Mouse (Mus musculus) embryo, embryonic 10.5 days (tissue): Measurements from ENCODE around the gene Cog6.

Experiments
- DNase-seq: peaks from one replicate; pipeline ENCODE4 v3.0.0-alpha.2; 2015; ENCODE audit warnings: low spot score

The Cog6 gene

DNA sequence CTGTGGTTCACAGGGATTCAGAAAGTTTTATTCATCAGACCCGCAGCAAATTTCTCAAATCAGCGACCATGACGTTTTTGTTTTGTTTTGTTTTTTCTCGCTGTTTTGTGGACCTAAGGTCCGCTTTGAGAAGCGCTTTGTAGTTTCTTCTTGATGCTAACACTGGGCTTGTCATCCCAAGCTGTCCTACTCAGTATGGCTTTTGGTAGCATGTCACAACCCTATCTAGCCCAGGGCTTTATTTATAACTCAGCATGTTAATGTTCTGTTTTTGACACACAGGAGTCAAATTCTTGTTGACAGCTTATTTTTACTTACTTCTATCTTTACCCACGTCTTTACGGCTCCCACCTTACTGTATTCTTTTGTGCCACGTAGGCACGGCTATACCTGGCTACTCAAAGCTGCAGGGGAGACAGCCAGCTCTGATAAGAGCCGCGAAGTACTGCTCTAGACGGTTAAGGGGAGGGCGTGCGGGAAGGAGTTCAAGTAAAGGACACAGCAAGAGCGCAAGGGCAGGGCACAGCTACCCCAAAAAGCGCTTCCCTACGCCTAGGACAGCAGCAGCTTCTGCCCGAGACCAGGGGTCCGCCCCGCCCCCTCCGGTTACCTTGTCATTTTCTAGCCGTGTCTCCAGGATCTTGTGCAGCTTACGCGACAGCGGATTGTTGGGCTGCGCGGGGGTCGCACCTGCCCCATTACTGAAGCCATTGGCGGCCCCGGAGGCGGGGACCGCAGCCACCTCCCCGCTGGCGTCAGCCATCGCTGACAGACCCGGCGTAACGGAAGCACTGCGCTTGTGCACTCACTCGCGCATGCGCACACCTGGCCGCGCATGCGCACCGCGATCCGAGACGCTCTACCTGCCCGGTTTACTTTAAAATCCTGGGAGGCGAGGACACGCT, at the start of gene Cog6:
TSS of gene Cog6 (minus strand) at position 802 of the 905 bp plus-strand sequence.
- peak; percentile 90 for DNase-seq

- DNase-seq = no peak
These were observed 49.0 kb upstream of the Cog6 start for GRCm38 (mm10) chr3:53066095-53066372.

GRCm38 (mm10) chr3:53065267-53066094, 48.4 kb upstream of the Cog6 start:
- DNase-seq = no peak

GRCm38 (mm10) chr3:53063423-53064147, 46.5 kb upstream of the Cog6 start:
- no peak for DNase-seq

DNA sequence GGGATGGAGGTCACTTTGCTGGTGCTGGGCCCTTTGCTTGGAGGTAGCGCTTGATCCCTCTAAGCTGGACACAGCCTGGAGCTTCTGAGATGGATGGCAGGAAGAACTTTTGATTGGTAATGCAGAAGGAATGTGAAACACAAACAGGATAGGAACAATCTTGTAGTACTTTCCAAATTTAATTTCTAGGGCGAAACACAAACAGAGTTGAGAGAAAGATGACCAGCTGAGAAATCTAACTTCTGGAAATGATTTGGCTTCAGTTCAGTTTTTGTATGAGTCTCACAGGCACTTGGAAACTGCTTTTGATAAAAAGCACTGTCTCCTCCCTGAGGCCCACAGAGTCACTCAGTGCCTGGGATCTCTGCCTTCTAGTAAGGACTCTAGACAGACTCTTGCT, 42.9 kb upstream of the Cog6 start:
- no peak for DNase-seq

GRCm38 (mm10) chr3:53056430-53056829, 39.4 kb upstream of the Cog6 start:
- no peak for DNase-seq

- DNase-seq = no peak
These were observed 35.3 kb upstream of the Cog6 start for GRCm38 (mm10) chr3:53052385-53052784.

GRCm38 (mm10) chr3:53046371-53046770, 29.3 kb upstream of the Cog6 start:
- DNase-seq = no peak

GRCm38 (mm10) chr3:53045697-53046096, 28.7 kb upstream of the Cog6 start:
- no peak for DNase-seq

GRCm38 (mm10) chr3:53044682-53045299, 27.8 kb upstream of the Cog6 start:
- no peak for DNase-seq

DNA sequence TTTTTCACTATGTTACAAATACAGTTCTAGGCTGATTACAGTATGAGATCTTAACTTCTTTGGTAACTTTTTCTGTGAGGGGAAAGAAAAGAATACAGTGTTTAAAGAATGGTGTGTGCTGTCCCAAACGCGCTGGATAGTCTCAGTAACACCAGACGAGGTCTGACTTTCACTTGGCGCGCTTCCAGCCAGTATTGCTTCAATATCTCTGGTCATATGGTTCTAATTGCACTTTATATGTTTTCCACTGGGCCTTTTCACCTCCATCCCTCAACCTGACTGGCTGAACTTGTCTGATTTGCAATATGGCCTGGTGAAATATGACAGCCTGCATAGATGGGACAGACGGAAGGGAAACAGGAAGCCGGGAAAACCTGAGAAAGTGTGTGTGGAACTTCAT, 27.2 kb upstream of the Cog6 start:
- DNase-seq = peak; percentile 56

- no peak for DNase-seq
These were observed 26.3 kb upstream of the Cog6 start for GRCm38 (mm10) chr3:53043206-53043780.

GRCm38 (mm10) chr3:53042240-53042567, 25.2 kb upstream of the Cog6 start:
- DNase-seq = no peak

GRCm38 (mm10) chr3:53041411-53042239, 24.6 kb upstream of the Cog6 start, which contains the start of gene Lhfp:
Gene Lhfp, plus strand, starts transcription at chr3:53041528.
- DNase-seq = peak; percentile 81

- no peak for DNase-seq
These were observed 23.8 kb upstream of the Cog6 start for GRCm38 (mm10) chr3:53040593-53041410.

DNA sequence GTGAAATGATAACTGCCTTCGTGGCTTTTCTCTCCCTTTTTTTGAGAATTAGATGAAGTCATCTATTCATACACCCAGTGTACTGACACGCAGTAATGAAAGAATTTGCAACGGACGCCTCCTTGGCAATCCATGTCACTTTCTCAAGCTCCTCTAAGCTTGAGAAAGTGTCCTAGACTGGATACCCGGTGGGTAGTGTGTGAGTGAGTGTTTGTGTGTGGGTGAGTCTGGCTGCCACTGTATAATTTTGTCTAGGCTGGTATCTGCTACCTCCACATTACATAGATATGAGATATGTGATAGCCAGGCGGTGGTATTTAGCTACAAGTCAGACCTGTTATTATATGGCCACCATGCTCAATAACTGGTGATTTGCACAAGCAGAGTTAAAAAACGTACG, 22.7 kb upstream of the Cog6 start:
- DNase-seq = no peak

GRCm38 (mm10) chr3:53038913-53039312, 21.9 kb upstream of the Cog6 start:
- DNase-seq = no peak

- no peak for DNase-seq
These were observed 19.9 kb upstream of the Cog6 start for GRCm38 (mm10) chr3:53036941-53037340.

DNA sequence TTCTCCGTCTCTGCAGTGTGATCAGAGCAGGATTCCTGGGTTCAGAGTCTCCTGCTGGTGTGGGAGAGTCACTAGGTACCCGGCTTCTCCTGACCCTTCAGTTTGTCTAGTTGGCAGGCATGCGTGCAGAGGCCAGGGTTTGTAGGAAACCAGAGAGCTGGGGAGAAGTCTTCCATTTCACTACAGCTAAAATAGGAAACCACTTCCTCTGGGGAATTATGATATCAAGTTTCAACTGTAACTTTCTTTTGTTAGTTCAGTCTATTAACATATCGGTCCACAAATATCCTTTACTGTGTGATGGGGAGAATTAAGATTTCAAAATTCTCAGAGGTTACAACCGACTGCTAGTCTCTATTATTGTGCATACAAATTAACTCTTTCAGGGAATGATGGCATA, 19.0 kb upstream of the Cog6 start:
- DNase-seq = no peak

GRCm38 (mm10) chr3:53033448-53033847, 16.4 kb upstream of the Cog6 start:
- DNase-seq = peak; percentile 86
